Comparison of ENCODE assay signal across 16 mouse cellular contexts in the genomic region with DNA sequence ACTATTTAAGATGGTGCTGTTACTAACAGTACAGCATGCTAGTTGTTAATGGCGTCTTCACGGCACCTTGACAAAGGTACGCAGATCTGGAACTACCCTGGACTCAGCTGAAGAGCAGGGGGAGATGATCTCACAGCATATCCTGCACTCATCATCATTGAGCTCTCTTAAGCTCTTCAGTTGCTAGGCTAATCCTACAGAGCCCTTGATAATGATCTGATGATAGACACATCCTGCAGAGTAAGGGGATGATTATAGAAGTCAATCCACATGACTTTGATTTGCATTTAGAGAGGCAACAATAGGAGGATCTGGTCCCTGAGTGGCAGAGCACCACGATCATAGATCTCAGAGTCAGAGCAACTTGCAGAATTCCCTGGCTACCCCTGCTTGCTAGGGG.
"Had no signal": no experiment of that assay in that cellular context is flagged by ENCODE, and none has a peak within 500 bp of the region (broad histone marks: within the 10 kb centered on the region; RNA-seq: fewer than 3 reads in every experiment).

No protein-coding gene starts in this region.

- H3K27me3 ChIP-seq: liver, embryonic 12.5 days; neural tube, embryonic 13.5 days; neural tube, embryonic 15.5 days; stomach, embryonic 15.5 days had no signal

- H3K9ac ChIP-seq: liver, embryonic 12.5 days; liver, embryonic 14.5 days; lung, embryonic 14.5 days; neural tube, embryonic 13.5 days; neural tube, embryonic 15.5 days; stomach, embryonic 15.5 days had no signal

- H3K4me2 ChIP-seq: liver, embryonic 12.5 days; lung, embryonic 14.5 days; neural tube, embryonic 13.5 days; neural tube, embryonic 15.5 days; stomach, embryonic 15.5 days had no signal

- DNase-seq: lung, adult 18-20 months; lung, embryonic 14.5 days; lung, postnatal 10 days; lung, postnatal 4 days; right cerebral cortex, postnatal 14 days; thymus, adult 2 months; thymus, postnatal 25 days; thymus, postnatal 4 days had no signal

- H3K4me1 ChIP-seq: liver, embryonic 12.5 days; midbrain, embryonic 10.5 days; stomach, embryonic 15.5 days had no signal

- H3K9me3 ChIP-seq: liver, embryonic 12.5 days; midbrain, embryonic 10.5 days; neural tube, embryonic 13.5 days; neural tube, embryonic 15.5 days; stomach, embryonic 15.5 days had no signal

- ATAC-seq: liver, embryonic 12.5 days had no signal

- H3K36me3 ChIP-seq: liver, embryonic 12.5 days; midbrain, embryonic 10.5 days; neural tube, embryonic 13.5 days; neural tube, embryonic 15.5 days; stomach, embryonic 15.5 days had no signal

- H3K4me3 ChIP-seq: liver, embryonic 12.5 days; midbrain, embryonic 10.5 days; myocyte; neural tube, embryonic 13.5 days; neural tube, embryonic 15.5 days; stomach, embryonic 15.5 days had no signal

- H3K27ac ChIP-seq: liver, embryonic 12.5 days; liver, embryonic 14.5 days; midbrain, embryonic 10.5 days; neural tube, embryonic 13.5 days; neural tube, embryonic 15.5 days; stomach, embryonic 15.5 days; stomach, postnatal 0 days had no signal
